Mouse (Mus musculus): ENCODE results near the gene St3gal3.

DNA sequence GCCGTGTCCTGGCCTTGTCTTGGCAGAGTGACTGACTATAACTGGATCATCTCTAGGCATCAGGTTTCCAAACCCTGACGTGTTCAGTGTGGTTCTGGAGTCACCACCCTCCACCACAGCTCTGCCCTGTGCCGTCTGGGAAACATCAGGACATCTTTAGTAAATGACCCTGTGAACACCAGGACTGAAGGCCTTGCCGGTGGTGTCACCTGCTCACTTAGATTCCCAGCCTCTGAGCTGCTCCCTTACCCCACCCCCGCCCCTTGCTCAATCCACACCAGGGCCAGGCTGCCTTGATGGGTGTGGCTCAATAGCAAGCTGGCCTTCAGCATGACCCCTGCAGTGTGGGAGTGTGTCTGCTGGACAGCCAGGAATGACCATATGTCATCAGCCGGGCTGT is 119.1 kb downstream of the St3gal3 start:
- TF ChIP-seq CTCF (IDR thresholded peaks at IDR 0.05; ENCODE audit: low read depth), result no peak
- no peak for TF ChIP-seq EP300 (IDR thresholded peaks at IDR 0.05; ENCODE audit: low read depth)
